Mouse (Mus musculus) CH12.LX (cell line): Measurements from ENCODE around the gene Myod1. TPM values are rescaled to one million over a fixed set of nuclear protein-coding genes. Genes with fewer than 3 reads are reported as not detected.

Experiments used
- DNase-seq: peaks from one replicate; pipeline ENCODE4 v3.0.0-alpha.2; 2013; ENCODE audit errors: extremely low read depth
- H3K27ac ChIP-seq: 2 replicates; pipeline ENCODE4 v1.5.1; 2012; ENCODE audit warnings: low read depth, mild to moderate bottlenecking, control low read depth, moderate library complexity; ENCODE audit not compliant: insufficient read depth
- H3K27me3 ChIP-seq: replicated peaks from 2 replicates; pipeline ENCODE3; 2012; ENCODE audit warnings: inconsistent platforms
- H3K36me3 ChIP-seq, 2 experiments: replicated peaks in 1 of 2; 2 replicates each; pipeline versions ENCODE3 to v1.6.1; 2012; ENCODE audit warnings: inconsistent platforms in 1 of 2, low read length in 1 of 2, mild to moderate bottlenecking in 1 of 2, mixed read lengths in 1 of 2, moderate library complexity in 1 of 2; ENCODE audit not compliant: control insufficient read depth in 1 of 2, insufficient read depth in 1 of 2
- H3K4me1 ChIP-seq, 2 experiments: 2 replicates each; pipeline ENCODE4 v1.6.1; 2012; ENCODE audit warnings: inconsistent platforms in 1 of 2, moderate library complexity in 1 of 2; ENCODE audit not compliant: insufficient read depth in 2 of 2, control insufficient read depth in 1 of 2
- H3K4me2 ChIP-seq: 2 replicates; pipeline ENCODE4 v1.6.1; 2012; ENCODE audit warnings: low read depth, mild to moderate bottlenecking, control low read depth; ENCODE audit not compliant: poor library complexity, insufficient read depth, severe bottlenecking
- H3K4me3 ChIP-seq, 3 experiments: fragments of 150-350 bp in 1 of 3; sonication (generic) in 1 of 3; replicated peaks in 1 of 3; 2 replicates each; pipeline versions ENCODE3 to v1.5.1; 2011 to 2012; ENCODE audit warnings: low read depth in 2 of 3, low read length in 2 of 3, mild to moderate bottlenecking in 2 of 3, moderate library complexity in 2 of 3, control low read depth in 1 of 3, improper control_type of control experiment in 1 of 3, inconsistent platforms in 1 of 3, mixed read lengths in 1 of 3; ENCODE audit not compliant: poor library complexity in 1 of 3
- H3K79me2 ChIP-seq: replicated peaks from 2 replicates; pipeline ENCODE4 v1.6.1; 2012; ENCODE audit warnings: mild to moderate bottlenecking, moderate library complexity; ENCODE audit not compliant: control insufficient read depth, poor library complexity, insufficient read depth, severe bottlenecking; ENCODE audit errors: extremely low read depth
- H3K9ac ChIP-seq: 2 replicates; pipeline ENCODE4 v1.6.1; 2012; ENCODE audit warnings: low read depth, mild to moderate bottlenecking, control low read depth, moderate library complexity; ENCODE audit not compliant: insufficient read depth
- H3K9me3 ChIP-seq: replicated peaks from 2 replicates; pipeline ENCODE3; 2012; ENCODE audit warnings: low read length, inconsistent platforms, mixed read lengths
- ETS1 ChIP-seq: conservative IDR thresholded peaks from 2 replicates; pipeline ENCODE4 v1.6.1; 2012; ENCODE audit warnings: low read depth, mild to moderate bottlenecking, inconsistent platforms, low read length, improper control_type of control experiment, moderate library complexity
- GABPA ChIP-seq: IDR thresholded peaks from 2 replicates; pipeline ENCODE4 v1.6.1; 2012; ENCODE audit warnings: low read depth, low read length, improper control_type of control experiment, inconsistent platforms; ENCODE audit not compliant: insufficient replicate concordance
- IRF4 ChIP-seq: IDR thresholded peaks from 2 replicates; pipeline ENCODE4 v1.6.1; 2014; ENCODE audit warnings: low read depth, mild to moderate bottlenecking, inconsistent platforms, low read length, improper control_type of control experiment
- JUN ChIP-seq: IDR thresholded peaks from 2 replicates; pipeline ENCODE4 v1.6.1; 2011; ENCODE audit warnings: low read depth, mild to moderate bottlenecking, low read length, improper control_type of control experiment, moderate library complexity; ENCODE audit not compliant: insufficient read depth
- JUND ChIP-seq: conservative IDR thresholded peaks from 2 replicates; pipeline ENCODE4 v1.6.1; 2011; ENCODE audit warnings: low read depth, low read length, improper control_type of control experiment
- MAFK ChIP-seq: IDR thresholded peaks from 2 replicates; pipeline ENCODE4 v1.6.1; 2011; ENCODE audit warnings: low read length, improper control_type of control experiment; ENCODE audit not compliant: insufficient replicate concordance
- MAZ ChIP-seq: IDR thresholded peaks from 2 replicates; pipeline ENCODE4 v1.6.1; 2012; ENCODE audit warnings: low read depth, mild to moderate bottlenecking, inconsistent platforms, low read length, improper control_type of control experiment, moderate library complexity
- MEF2A ChIP-seq: IDR thresholded peaks from 2 replicates; pipeline ENCODE4 v1.6.1; 2014; ENCODE audit warnings: low read depth, mild to moderate bottlenecking, inconsistent platforms, low read length, improper control_type of control experiment, borderline replicate concordance
- NELFE ChIP-seq: IDR thresholded peaks from 2 replicates; pipeline ENCODE4 v1.6.1; 2011; ENCODE audit warnings: low read depth, low read length, improper control_type of control experiment
- NRF1 ChIP-seq: IDR thresholded peaks from 2 replicates; pipeline ENCODE4 v1.6.1; 2014; ENCODE audit warnings: low read depth, mild to moderate bottlenecking, inconsistent platforms, low read length, improper control_type of control experiment, moderate library complexity
- POLR2A ChIP-seq: IDR thresholded peaks from 2 replicates; pipeline ENCODE4 v1.6.1; 2011; ENCODE audit warnings: low read depth, mild to moderate bottlenecking, improper control_type of control experiment, low read length
- RAD21 ChIP-seq: IDR thresholded peaks from 2 replicates; pipeline ENCODE4 v1.6.1; 2011; ENCODE audit warnings: low read depth, mild to moderate bottlenecking, low read length, improper control_type of control experiment, moderate library complexity
- RCOR1 ChIP-seq: conservative IDR thresholded peaks from 2 replicates; pipeline ENCODE4 v1.6.1; 2012; ENCODE audit warnings: low read depth, mild to moderate bottlenecking, inconsistent platforms, low read length, improper control_type of control experiment
- SMC3 ChIP-seq: IDR thresholded peaks from 2 replicates; pipeline ENCODE4 v1.6.1; 2011; ENCODE audit warnings: low read depth, low read length, improper control_type of control experiment
- TBP ChIP-seq: conservative IDR thresholded peaks from 2 replicates; pipeline ENCODE4 v1.6.1; 2011; ENCODE audit warnings: low read depth, low read length, improper control_type of control experiment
- UBTF ChIP-seq: IDR thresholded peaks from 2 replicates; pipeline ENCODE4 v1.6.1; 2012; ENCODE audit warnings: low read depth, mild to moderate bottlenecking, inconsistent platforms, low read length, improper control_type of control experiment, moderate library complexity
- ZC3H11A ChIP-seq: IDR thresholded peaks from 2 replicates; pipeline ENCODE4 v1.6.1; 2012; ENCODE audit warnings: low read depth, mild to moderate bottlenecking, inconsistent platforms, low read length, improper control_type of control experiment
- ZKSCAN1 ChIP-seq: IDR thresholded peaks from 2 replicates; pipeline ENCODE4 v1.6.1; 2012; ENCODE audit warnings: low read depth, inconsistent platforms, low read length, improper control_type of control experiment, borderline replicate concordance
- dilution Hi-C: fragments of 300-500 bp; cut with MboI; formaldehyde crosslinking; loops from 2 replicates; pipeline ENCODE4 v1.14.3; 2020; ENCODE audit warnings: low sequenced_read_pairs; ENCODE audit not compliant: extremely low pct_unique_long_range_greater_than_20kb, extremely low pct_ligation_motif_present
- in situ Hi-C: fragments of 300-500 bp; cut with MboI; formaldehyde crosslinking; loops from 3 replicates; pipeline ENCODE4 v1.14.3; 2019; ENCODE audit warnings: low sequenced_read_pairs, low pct_ligation_motif_present, low pct_unique_long_range_greater_than_20kb, mixed read lengths
- polyA plus RNA-seq: library from polyadenylated mRNA; unstranded; fragments of >175 nt; gene quantifications from 2 replicates; pipeline ENCODE4 v1.2.1, GENCODE M21; 2012; ENCODE audit warnings: low read depth; ENCODE audit not compliant: insufficient read length
- total RNA-seq, 2 experiments: library from RNA; depleted of rRNA; stranded (reverse); fragments of 300-350 nt in 1 of 2; fragments of >200 nt in 1 of 2; gene quantifications; 2 replicates each; pipeline ENCODE4 v1.2.3; 2012 to 2014

Myod1 gene
- total and polyA plus RNA-seq, 3 experiments, result not detected

- Histone ChIP-seq H3K4me2 (peak within 1 kb of the TSS; percentile 21), H3K36me3 (peaks cover 0 to 5% of the 10 kb centered on the region in 2 experiments), H3K27me3 (no peaks in the 10 kb centered on the region), H3K9ac (no peak within 1 kb of the TSS), H3K4me1 (peaks cover 4 to 46% of the 10 kb centered on the region in 2 experiments), H3K79me2 (no peaks in the 10 kb centered on the region), H3K27ac (no peak within 1 kb of the TSS), H3K4me3 (peak within 1 kb of the TSS in 1 of 3 experiments; percentile 18), H3K9me3 (peaks cover 23% of the 10 kb centered on the region)
- DNase-seq, result no peak
- no peak for TF ChIP-seq GABPA
- no peak for TF ChIP-seq MAZ
- TF ChIP-seq JUN, result no peak
- no peak for TF ChIP-seq SMC3
- TF ChIP-seq NRF1, result peak; percentile 44; the same call in 1 of the 2 replicates
- in situ Hi-C loops, result no loop called here
- dilution Hi-C loops, result no loop called here
Measured at GRCm38 (mm10) chr7:46396231-46396927, 20.1 kb downstream of the Myod1 start, which contains the start of gene Kcnc1. Gene Kcnc1 (plus strand): TSS chr7:46396497.

GRCm38 (mm10) chr7:46396928-46397731 lies 20.9 kb downstream of the Myod1 start:
- H3K27me3 ChIP-seq, result no peaks in the 10 kb centered on the region
- in situ Hi-C loops (no loop called here), dilution Hi-C loops (no loop called here)
- peaks cover 10 to 46% of the 10 kb centered on the region in 2 experiments for H3K4me1 ChIP-seq
- H3K79me2 ChIP-seq, result no peaks in the 10 kb centered on the region
- H3K36me3 ChIP-seq, result peaks cover 0 to 5% of the 10 kb centered on the region in 2 experiments
- H3K4me3 ChIP-seq, result no peak overlapping the region
- H3K4me2 ChIP-seq, result no peak overlapping the region
- DNase-seq, result no peak
- no peak overlapping the region for H3K9ac ChIP-seq
- H3K27ac ChIP-seq, result no peak overlapping the region
- TF ChIP-seq JUN (no peak), POLR2A (no peak), IRF4 (no peak), MEF2A (no peak), TBP (no peak), ETS1 (no peak), UBTF (no peak), GABPA (no peak), RCOR1 (no peak), ZC3H11A (no peak), ZKSCAN1 (no peak), NELFE (no peak), RAD21 (no peak), MAFK (no peak), JUND (no peak)
- H3K9me3 ChIP-seq, result peaks cover 23% of the 10 kb centered on the region
